Mouse (Mus musculus): ENCODE measurements at regions not wholly inside any gene's neighbourhood (a gene's known extent, or its start where the extent isn't known, plus 50 kb on each side); places are given as distances from the start of the nearest gene placed in this dataset.
A peak's percentile ranks its signal among the peaks of the same experiment; 100 is the strongest.

GRCm38 (mm10) chr15:67902982-67903381 lies 1402.3 kb upstream of the Lrrc6 start:
- DNase-seq: peak; percentile 2 to 8
- intact Hi-C loops (cut with DNase I): loop anchor here (5.0 kb wide), 1 partner anchor 89 kb away; no protein-coding TSS in a partner anchor

- intact Hi-C loops (cut with DNase I): loop anchor here (5.0 kb wide), 1 partner anchor 91 kb away; no protein-coding TSS in a partner anchor
- peak; percentile 38 to 41 for DNase-seq
These were observed 1400.5 kb upstream of the Lrrc6 start for GRCm38 (mm10) chr15:67901191-67901601.

GRCm38 (mm10) chr15:67899772-67900171 lies 1399.1 kb upstream of the Lrrc6 start:
- DNase-seq: no peak
- intact Hi-C loops (cut with DNase I): loop anchor here (5.0 kb wide), 1 partner anchor 93 kb away; no protein-coding TSS in a partner anchor

GRCm38 (mm10) chr15:67898959-67899403 lies 1398.3 kb upstream of the Lrrc6 start:
- intact Hi-C loops (cut with DNase I): no loop called here
- peak; percentile 66 to 68 for DNase-seq

- no peak for DNase-seq
- intact Hi-C loops (cut with DNase I): no loop called here
These were observed 1391.4 kb upstream of the Lrrc6 start for GRCm38 (mm10) chr15:67892066-67892465.

- DNase-seq: no peak
- intact Hi-C loops (cut with DNase I): no loop called here
These were observed 1390.0 kb upstream of the Lrrc6 start for GRCm38 (mm10) chr15:67890612-67891304.

- DNase-seq: no peak
- intact Hi-C loops (cut with DNase I): no loop called here
These were observed 1387.8 kb upstream of the Lrrc6 start for GRCm38 (mm10) chr15:67888548-67888947.

- DNase-seq: no peak
- intact Hi-C loops (cut with DNase I): no loop called here
These were observed 1354.6 kb upstream of the Lrrc6 start for GRCm38 (mm10) chr15:67855291-67855690.

GRCm38 (mm10) chr15:67850118-67850517 lies 1349.4 kb upstream of the Lrrc6 start:
- intact Hi-C loops (cut with DNase I): no loop called here
- no peak for DNase-seq

GRCm38 (mm10) chr15:67845707-67846106 lies 1345.0 kb upstream of the Lrrc6 start:
- no peak for DNase-seq
- intact Hi-C loops (cut with DNase I): no loop called here

GRCm38 (mm10) chr15:67840671-67841070 lies 1340.0 kb upstream of the Lrrc6 start:
- DNase-seq: no peak
- intact Hi-C loops (cut with DNase I): no loop called here

- intact Hi-C loops (cut with DNase I): no loop called here
- no peak for DNase-seq
These were observed 1325.2 kb upstream of the Lrrc6 start for GRCm38 (mm10) chr15:67825796-67826484.

- no peak for DNase-seq
- intact Hi-C loops (cut with DNase I): no loop called here
These were observed 1322.5 kb upstream of the Lrrc6 start for GRCm38 (mm10) chr15:67823226-67823625.

GRCm38 (mm10) chr15:67799871-67800270 lies 1299.2 kb upstream of the Lrrc6 start:
- intact Hi-C loops (cut with DNase I): no loop called here
- DNase-seq: no peak

- no peak for DNase-seq
- intact Hi-C loops (cut with DNase I): no loop called here
These were observed 1294.9 kb upstream of the Lrrc6 start for GRCm38 (mm10) chr15:67795578-67795977.

- intact Hi-C loops (cut with DNase I): no loop called here
- no peak for DNase-seq
These were observed 1292.1 kb upstream of the Lrrc6 start for GRCm38 (mm10) chr15:67792822-67793221.

- DNase-seq: no peak
- intact Hi-C loops (cut with DNase I): no loop called here
These were observed 1287.9 kb upstream of the Lrrc6 start for GRCm38 (mm10) chr15:67788587-67788986.

- intact Hi-C loops (cut with DNase I): no loop called here
- DNase-seq: no peak
These were observed 1284.9 kb upstream of the Lrrc6 start for GRCm38 (mm10) chr15:67785583-67785982.

GRCm38 (mm10) chr15:67783754-67784153 lies 1283.0 kb upstream of the Lrrc6 start:
- DNase-seq: no peak
- intact Hi-C loops (cut with DNase I): no loop called here

- DNase-seq: no peak
- intact Hi-C loops (cut with DNase I): no loop called here
These were observed 1281.8 kb upstream of the Lrrc6 start for GRCm38 (mm10) chr15:67782505-67782904.

GRCm38 (mm10) chr15:67780856-67781255 lies 1280.1 kb upstream of the Lrrc6 start:
- no peak for DNase-seq
- intact Hi-C loops (cut with DNase I): no loop called here

- DNase-seq: no peak
- intact Hi-C loops (cut with DNase I): no loop called here
These were observed 1266.9 kb upstream of the Lrrc6 start for GRCm38 (mm10) chr15:67767624-67768023.

Measured in heart, postnatal 36 days (tissue).